8 mouse cellular contexts compared by ENCODE assay signal in the genomic region with DNA sequence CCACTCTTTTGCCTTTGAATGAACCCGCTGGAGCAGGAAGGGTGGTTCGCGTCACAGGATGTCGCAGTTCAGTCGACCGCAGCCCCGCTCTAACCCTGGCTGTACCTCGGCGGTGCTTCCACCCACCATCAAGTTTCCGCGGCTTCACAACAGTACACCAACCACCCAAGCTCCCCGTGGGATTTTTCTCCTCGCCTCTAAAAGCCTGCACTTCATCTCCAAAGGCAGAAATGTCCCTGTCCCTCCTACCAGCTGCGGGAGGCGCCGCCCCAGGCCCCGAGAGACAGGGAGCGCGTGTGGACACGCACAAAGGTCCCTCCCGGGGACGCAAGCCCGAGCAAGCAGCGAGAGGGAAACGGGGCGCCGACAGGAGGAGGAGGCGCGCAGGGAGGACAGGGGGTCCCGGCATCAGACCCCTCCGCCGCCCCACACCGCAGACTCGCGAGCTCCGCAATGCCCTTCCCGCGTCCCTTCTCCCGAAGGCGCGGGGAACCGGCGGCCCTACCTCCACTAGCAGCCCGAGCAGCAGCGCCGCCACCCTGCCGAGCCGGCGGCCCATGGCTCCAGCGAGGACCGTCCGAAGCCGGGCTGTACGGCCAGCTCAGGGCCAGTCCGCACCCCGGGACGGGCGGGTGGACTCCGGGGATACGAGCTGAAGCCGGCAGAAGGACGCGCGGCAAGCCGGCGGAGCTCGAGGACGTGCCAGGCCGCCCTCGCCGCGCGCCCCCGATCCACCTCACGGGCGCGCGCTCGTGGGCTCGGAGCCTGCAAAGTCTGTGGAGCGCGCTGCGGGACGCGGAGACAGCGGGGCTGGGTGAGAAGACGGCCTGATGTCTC. TPM values are rescaled to one million over a fixed set of nuclear protein-coding genes. Genes with fewer than 3 reads are reported as not detected.
DNase-seq lines count a peak whose midpoint lies in the region; ATAC-seq and TF ChIP-seq lines count a peak whose summit lies in the region.

TSS of gene Vopp1 (minus strand) at position 738 of the 837 bp plus-strand sequence.

- TF ChIP-seq EP300 in ES-Bruce4 (IDR thresholded peaks at IDR 0.05; ENCODE audit: insufficient read depth, low read depth, low read length): no peak

- intact Hi-C loops in heart, postnatal 14 days (cut with DNase I): loop anchor here (10.0 kb wide), 1 partner anchor 120 kb away; the partner anchor contains the start of gene Lancl2

- H3K27me3 ChIP-seq in ES-Bruce4 (ENCODE audit: control insufficient read depth, insufficient read depth, low read length, poor library complexity, severe bottlenecking): peaks cover 9% of the 10 kb centered on the region
- no peaks in the 10 kb centered on the region for H3K27me3 ChIP-seq in forebrain, embryonic 15.5 days
- no peaks in the 10 kb centered on the region for H3K27me3 ChIP-seq in neural tube, embryonic 14.5 days (ENCODE audit: control insufficient read depth, insufficient read depth, low read length)
- H3K27me3 ChIP-seq in testis, adult 2 months (ENCODE audit: control insufficient read depth, insufficient read depth, low read length): no peaks in the 10 kb centered on the region

- H3K9me3 ChIP-seq in ES-Bruce4 (replicated peaks; ENCODE audit: control insufficient read depth, insufficient read depth, low read length, poor library complexity, severe bottlenecking): no peaks in the 10 kb centered on the region
- H3K9me3 ChIP-seq in forebrain, embryonic 15.5 days: no peaks in the 10 kb centered on the region
- H3K9me3 ChIP-seq in neural tube, embryonic 14.5 days (ENCODE audit: control insufficient read depth, low read length): no peaks in the 10 kb centered on the region

- ATAC-seq in forebrain, embryonic 15.5 days (replicated peaks): peak; percentile 90
- ATAC-seq in neural tube, embryonic 14.5 days (ENCODE audit: low read depth): peak; percentile 94

- H3K27ac ChIP-seq in ES-Bruce4 (ENCODE audit: insufficient read depth, low read length): no peak within 1 kb of the TSS
- H3K27ac ChIP-seq in forebrain, embryonic 15.5 days (replicated peaks): peak within 1 kb of the TSS; percentile 94
- peak within 1 kb of the TSS; percentile 95 for H3K27ac ChIP-seq in neural tube, embryonic 14.5 days (ENCODE audit: low read depth, low read length)
- no peak within 1 kb of the TSS for H3K27ac ChIP-seq in testis, adult 2 months (ENCODE audit: control insufficient read depth, insufficient read depth, low read depth, low read length)

- H3K4me1 ChIP-seq in ES-Bruce4 (ENCODE audit: control insufficient read depth, insufficient read depth, low read length): no peaks in the 10 kb centered on the region
- H3K4me1 ChIP-seq in forebrain, embryonic 15.5 days: peaks cover 23% of the 10 kb centered on the region
- peaks cover 13% of the 10 kb centered on the region; the same call in 1 of the 2 replicates for H3K4me1 ChIP-seq in neural tube, embryonic 14.5 days (ENCODE audit: control insufficient read depth, insufficient read depth, low read length)
- H3K4me1 ChIP-seq in testis, adult 2 months (ENCODE audit: control insufficient read depth, insufficient read depth, low read length): peaks cover 8% of the 10 kb centered on the region

- WGBS in forebrain, embryonic 15.5 days: under 1% methylated on average over 81 of the region's 87 CpGs
- under 1% methylated on average over 86 of the region's 87 CpGs for WGBS in neural tube, embryonic 14.5 days

- peak within 1 kb of the TSS; percentile 73 for H3K9ac ChIP-seq in ES-Bruce4 (ENCODE audit: low read depth, poor library complexity, severe bottlenecking)
- H3K9ac ChIP-seq in forebrain, embryonic 15.5 days (replicated peaks): peak within 1 kb of the TSS; percentile 96
- H3K9ac ChIP-seq in neural tube, embryonic 14.5 days (replicated peaks; ENCODE audit: low read depth, low read length): peak within 1 kb of the TSS; percentile 91

- H3K4me3 ChIP-seq in ES-Bruce4 (ENCODE audit: low read depth, low read length): peak within 1 kb of the TSS; percentile 70
- peak within 1 kb of the TSS; percentile 92 for H3K4me3 ChIP-seq in forebrain, embryonic 15.5 days
- H3K4me3 ChIP-seq in neural tube, embryonic 14.5 days (ENCODE audit: low read depth, low read length): peak within 1 kb of the TSS; percentile 73
- peak within 1 kb of the TSS; percentile 88 for H3K4me3 ChIP-seq in testis, adult 2 months (ENCODE audit: control insufficient read depth, low read depth, low read length)

- no peak for TF ChIP-seq POLR2A in ES-Bruce4 (IDR thresholded peaks at IDR 0.05; ENCODE audit: insufficient read depth, low read length)
- TF ChIP-seq POLR2A in testis, adult 2 months (IDR thresholded peaks at IDR 0.05; ENCODE audit: control insufficient read depth, low read depth, low read length): peak; percentile 20; the same call in 1 of the 2 replicates

- no peaks in the 10 kb centered on the region for H3K36me3 ChIP-seq in ES-Bruce4 (ENCODE audit: control insufficient read depth, insufficient read depth, low read length, poor library complexity, severe bottlenecking)
- H3K36me3 ChIP-seq in forebrain, embryonic 15.5 days: no peaks in the 10 kb centered on the region
- no peaks in the 10 kb centered on the region for H3K36me3 ChIP-seq in neural tube, embryonic 14.5 days (ENCODE audit: control insufficient read depth, insufficient read depth, low read length)
- no peaks in the 10 kb centered on the region for H3K36me3 ChIP-seq in testis, adult 2 months (ENCODE audit: control insufficient read depth, insufficient read depth, low read length)

- H3K4me2 ChIP-seq in forebrain, embryonic 15.5 days (replicated peaks): peak within 1 kb of the TSS; percentile 60
- H3K4me2 ChIP-seq in neural tube, embryonic 14.5 days (ENCODE audit: low read depth, low read length): peak within 1 kb of the TSS; percentile 69

- peak; percentile 75 for DNase-seq in cerebellum, adult 11 months
- DNase-seq in heart, postnatal 14 days: peak; percentile 77 to 79
- peak; percentile 69 for DNase-seq in layer of hippocampus, adult 11-12 months (ENCODE audit: low spot score)
- DNase-seq in lung, adult 18-20 months: peak; percentile 52 to 53

- no peak for TF ChIP-seq CTCF in ES-Bruce4 (IDR thresholded peaks at IDR 0.05; ENCODE audit: low read depth, low read length)
- no peak for TF ChIP-seq CTCF in testis, adult 2 months (IDR thresholded peaks at IDR 0.05; ENCODE audit: control insufficient read depth, insufficient read depth, insufficient replicate concordance, low read depth, low read length)

RNA-seq across cellular contexts. Expression of gene Vopp1, which starts in this region (rescaled TPM):
- polyA plus RNA-seq in ES-Bruce4 (2011; ENCODE audit: insufficient read depth, insufficient read length, low read depth, missing spikeins): 15.1 and 17.6 TPM in 2 replicates
- 174 and 182 TPM in 2 replicates for polyA plus RNA-seq in forebrain, embryonic 15.5 days (2015; fragmentation: Nextera tagmentation; extraction: Ambion mirVana)
- 10 to 100 TPM; 19.5 to 22.7 TPM for total RNA-seq in heart, postnatal 14 days (2021)
- 91.4 and 148 TPM in 2 replicates for polyA plus RNA-seq in neural tube, embryonic 14.5 days (2014; fragmentation: Nextera tagmentation; extraction: Ambion mirVana)
- polyA plus RNA-seq in testis, adult 2 months (2012; rRNA removed): 1.1 and 1.2 TPM in 2 replicates

Comparison
In these comparisons a context has a peak if more than half of its experiments do, and no peak if none do; other contexts are left out.
1. H3K27ac ChIP-seq: peak in forebrain, embryonic 15.5 days (single experiment) and neural tube, embryonic 14.5 days (single experiment); none in ES-Bruce4 (single experiment) and testis, adult 2 months (single experiment).
2. Peak in every context shown above with its lines, with median percentiles within 50 percentile points of each other: H3K4me3 ChIP-seq, H3K9ac ChIP-seq and DNase-seq.